Mouse (Mus musculus): ENCODE results near the gene Nrbp1. TPM values are rescaled to one million over a fixed set of nuclear protein-coding genes. Genes with fewer than 3 reads are reported as not detected.

Nrbp1 gene
- polyA plus RNA-seq, 1 experiment, result 59.1 TPM

DNA sequence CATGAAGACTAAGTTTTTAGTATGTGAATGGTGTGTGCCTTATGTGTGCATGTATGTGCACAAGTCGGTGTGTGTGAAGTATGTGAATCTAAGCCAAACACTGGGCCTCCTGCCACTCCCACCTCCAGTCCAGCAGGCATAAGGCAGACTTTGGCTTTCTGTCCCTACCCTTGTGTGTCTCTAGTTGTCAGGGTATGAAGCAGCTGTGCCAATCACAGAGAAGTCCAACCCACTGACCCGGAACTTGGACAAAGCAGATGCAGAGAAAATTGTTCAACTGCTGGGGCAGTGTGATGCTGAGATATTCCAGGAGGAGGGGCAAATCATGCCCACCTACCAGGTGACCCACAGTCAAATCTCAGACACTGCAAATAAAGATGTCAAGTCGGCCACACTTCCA lies 57.3 kb downstream of the Nrbp1 start:
- Histone ChIP-seq H3K27me3 (ENCODE audit: control insufficient read depth, insufficient read depth, insufficient read length) (peaks cover 25% of the 10 kb centered on the region), H3K4me3 (ENCODE audit: insufficient read depth, poor library complexity, severe bottlenecking) (no peak overlapping the region), H3K79me3 (ENCODE audit: low read depth) (no peaks in the 10 kb centered on the region), H3K36me3 (ENCODE audit: control insufficient read depth, insufficient read depth) (no peaks in the 10 kb centered on the region), H3ac (ENCODE audit: control insufficient read depth, insufficient read length, low read depth) (no peak overlapping the region), H3K79me2 (ENCODE audit: control insufficient read depth, insufficient read depth) (no peaks in the 10 kb centered on the region)
- TF ChIP-seq FOSL1 (IDR thresholded peaks at IDR 0.05; ENCODE audit: insufficient read depth, low read length, poor library complexity, severe bottlenecking), result no peak
- TF ChIP-seq CEBPB (IDR thresholded peaks at IDR 0.05; ENCODE audit: low read depth), result no peak
- no peak for TF ChIP-seq MAX (IDR thresholded peaks at IDR 0.05)
- TF ChIP-seq USF1 (IDR thresholded peaks at IDR 0.05; ENCODE audit: low read depth), result no peak
- no peak for TF ChIP-seq MYOG (IDR thresholded peaks at IDR 0.05; ENCODE audit: control insufficient read depth, extremely low read depth, insufficient read length)
- TF ChIP-seq CTCF (IDR thresholded peaks at IDR 0.05; ENCODE audit: control insufficient read depth, insufficient read depth, insufficient read length), result no peak
- no peak for TF ChIP-seq MYOD1 (IDR thresholded peaks at IDR 0.05; ENCODE audit: control insufficient read depth, insufficient read length, low read depth)

GRCm38 (mm10) chr5:31298486-31298885 lies 57.8 kb downstream of the Nrbp1 start:
- Histone ChIP-seq H3ac (ENCODE audit: control insufficient read depth, insufficient read length, low read depth) (no peak overlapping the region), H3K27me3 (ENCODE audit: control insufficient read depth, insufficient read depth, insufficient read length) (peaks cover 25% of the 10 kb centered on the region), H3K79me3 (ENCODE audit: low read depth) (no peaks in the 10 kb centered on the region), H3K79me2 (ENCODE audit: control insufficient read depth, insufficient read depth) (no peaks in the 10 kb centered on the region), H3K4me3 (ENCODE audit: insufficient read depth, poor library complexity, severe bottlenecking) (no peak overlapping the region), H3K36me3 (ENCODE audit: control insufficient read depth, insufficient read depth) (no peaks in the 10 kb centered on the region)
- TF ChIP-seq CEBPB (IDR thresholded peaks at IDR 0.05; ENCODE audit: low read depth) (no peak), MYOG (IDR thresholded peaks at IDR 0.05; ENCODE audit: control insufficient read depth, extremely low read depth, insufficient read length) (no peak), MAX (IDR thresholded peaks at IDR 0.05) (no peak), MYOD1 (IDR thresholded peaks at IDR 0.05; ENCODE audit: control insufficient read depth, insufficient read length, low read depth) (no peak), FOSL1 (IDR thresholded peaks at IDR 0.05; ENCODE audit: insufficient read depth, low read length, poor library complexity, severe bottlenecking) (no peak), CTCF (IDR thresholded peaks at IDR 0.05; ENCODE audit: control insufficient read depth, insufficient read depth, insufficient read length) (no peak), USF1 (IDR thresholded peaks at IDR 0.05; ENCODE audit: low read depth) (no peak)

Other genes with a start within 250 kb of the Nrbp1 start
- 70.7 TPM for gene Atraid, start 192.6 kb upstream of the Nrbp1 start, polyA plus RNA-seq (2012; fragmentation: generic; extraction: Trizol)
- gene Slc5a6, start 191.9 kb upstream of the Nrbp1 start, polyA plus RNA-seq (2012; fragmentation: generic; extraction: Trizol), result 11.6 TPM
- gene Cad, start 186.1 kb upstream of the Nrbp1 start, polyA plus RNA-seq (2012; fragmentation: generic; extraction: Trizol), result 64.9 TPM
- not detected for gene Dnajc5g, start 134.6 kb upstream of the Nrbp1 start, polyA plus RNA-seq (2012; fragmentation: generic; extraction: Trizol)
- 0.71 TPM for gene Slc30a3, start 132.6 kb upstream of the Nrbp1 start, polyA plus RNA-seq (2012; fragmentation: generic; extraction: Trizol)
- gene Trim54, start 124.2 kb upstream of the Nrbp1 start, polyA plus RNA-seq (2012; fragmentation: generic; extraction: Trizol), result 6.5 TPM
- not detected for gene Ucn, start 102.0 kb upstream of the Nrbp1 start, polyA plus RNA-seq (2012; fragmentation: generic; extraction: Trizol)
- 35.6 TPM for gene Mpv17, start 86.6 kb upstream of the Nrbp1 start, polyA plus RNA-seq (2012; fragmentation: generic; extraction: Trizol)
- 2.9 TPM for gene Gm29609, start 61.0 kb upstream of the Nrbp1 start, polyA plus RNA-seq (2012; fragmentation: generic; extraction: Trizol)
- gene Gtf3c2, start 60.7 kb upstream of the Nrbp1 start, polyA plus RNA-seq (2012; fragmentation: generic; extraction: Trizol), result 36.9 TPM
- gene Snx17, start 47.6 kb upstream of the Nrbp1 start, polyA plus RNA-seq (2012; fragmentation: generic; extraction: Trizol), result 115 TPM
- gene Eif2b4, start 47.4 kb upstream of the Nrbp1 start, polyA plus RNA-seq (2012; fragmentation: generic; extraction: Trizol), result 46.8 TPM
- 20.9 TPM for gene Zfp513, start 38.6 kb upstream of the Nrbp1 start, polyA plus RNA-seq (2012; fragmentation: generic; extraction: Trizol)
- 159 TPM for gene Ppm1g, start 20.2 kb upstream of the Nrbp1 start, polyA plus RNA-seq (2012; fragmentation: generic; extraction: Trizol)
- gene Gm9970, start 368 bp downstream of the Nrbp1 start, polyA plus RNA-seq (2012; fragmentation: generic; extraction: Trizol), result 0.09 TPM
- gene Krtcap3, start 10.8 kb downstream of the Nrbp1 start, polyA plus RNA-seq (2012; fragmentation: generic; extraction: Trizol), result 0.88 TPM
- 10.7 TPM for gene Ift172, start 50.3 kb downstream of the Nrbp1 start, polyA plus RNA-seq (2012; fragmentation: generic; extraction: Trizol)
- 17.7 TPM for gene Fndc4, start 55.2 kb downstream of the Nrbp1 start, polyA plus RNA-seq (2012; fragmentation: generic; extraction: Trizol)
- not detected for gene Gckr, start 56.6 kb downstream of the Nrbp1 start, polyA plus RNA-seq (2012; fragmentation: generic; extraction: Trizol)
- 11.6 TPM for gene Zfp512, start 211.6 kb downstream of the Nrbp1 start, polyA plus RNA-seq (2012; fragmentation: generic; extraction: Trizol)
- gene 4930548H24Rik, start 244.9 kb downstream of the Nrbp1 start, polyA plus RNA-seq (2012; fragmentation: generic; extraction: Trizol), result 0.02 TPM

All from C2C12 (cell line).